Mouse (Mus musculus): ENCODE measurements at regions not wholly inside any gene's neighbourhood (a gene's known extent, or its start where the extent isn't known, plus 50 kb on each side); places are given as distances from the start of the nearest gene placed in this dataset.

DNA sequence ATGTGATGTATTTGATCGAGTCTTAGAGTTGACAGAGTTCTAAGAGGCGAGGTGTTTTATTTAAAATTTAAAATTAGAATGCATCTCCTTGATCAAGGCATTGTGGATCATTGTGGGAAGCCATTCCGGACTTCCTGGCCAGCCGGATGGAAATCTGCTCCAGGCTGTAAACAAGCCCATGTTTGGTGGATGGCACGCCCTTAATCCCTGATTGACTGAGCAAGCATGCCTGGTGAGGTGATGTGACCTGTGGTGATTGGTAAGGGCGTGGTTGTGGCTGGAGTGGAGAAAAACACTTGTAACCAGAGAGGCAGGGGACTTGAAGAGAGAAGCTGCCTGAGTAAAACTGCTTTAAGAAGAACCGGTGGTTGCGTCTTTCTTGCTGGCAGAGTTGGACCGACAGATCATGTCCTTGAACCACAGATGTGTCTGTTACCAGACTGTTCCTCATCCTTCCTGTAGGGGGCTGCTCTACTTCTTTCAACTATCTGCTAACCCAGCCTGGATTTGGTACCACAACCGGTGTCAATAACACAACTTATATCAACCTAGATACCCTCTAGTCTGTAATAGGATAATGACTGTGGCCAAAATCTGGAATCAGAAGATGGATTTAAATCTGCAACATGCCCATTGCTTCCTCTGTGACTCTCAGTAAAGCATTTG lies 164.4 kb downstream of the Ifng start:
- no peak overlapping the region for H3K27ac ChIP-seq (replicated peaks)
- H3K4me1 ChIP-seq (replicated peaks), result no peaks in the 10 kb centered on the region
- H3K27me3 ChIP-seq, result no peaks in the 10 kb centered on the region
- WGBS, result 93% methylated on average over 10 of the region's 10 CpGs
- no peak overlapping the region for H3K9ac ChIP-seq
- H3K4me2 ChIP-seq, result no peak overlapping the region
- no peaks in the 10 kb centered on the region for H3K9me3 ChIP-seq
- no peak overlapping the region for H3K4me3 ChIP-seq
- ATAC-seq (ENCODE audit: low FRiP score, low read depth), result no peak
- no peaks in the 10 kb centered on the region for H3K36me3 ChIP-seq

GRCm38 (mm10) chr10:118607418-118607817 lies 166.6 kb downstream of the Ifng start:
- ATAC-seq (ENCODE audit: low FRiP score, low read depth), result no peak
- H3K4me2 ChIP-seq, result no peak overlapping the region
- no peak overlapping the region for H3K4me3 ChIP-seq
- no peak overlapping the region for H3K9ac ChIP-seq
- WGBS, result 98% methylated on average over 1 of the region's 1 CpGs
- no peaks in the 10 kb centered on the region for H3K27me3 ChIP-seq
- H3K4me1 ChIP-seq (replicated peaks), result no peaks in the 10 kb centered on the region
- H3K9me3 ChIP-seq, result no peaks in the 10 kb centered on the region
- H3K36me3 ChIP-seq, result no peaks in the 10 kb centered on the region
- H3K27ac ChIP-seq (replicated peaks), result no peak overlapping the region

DNA sequence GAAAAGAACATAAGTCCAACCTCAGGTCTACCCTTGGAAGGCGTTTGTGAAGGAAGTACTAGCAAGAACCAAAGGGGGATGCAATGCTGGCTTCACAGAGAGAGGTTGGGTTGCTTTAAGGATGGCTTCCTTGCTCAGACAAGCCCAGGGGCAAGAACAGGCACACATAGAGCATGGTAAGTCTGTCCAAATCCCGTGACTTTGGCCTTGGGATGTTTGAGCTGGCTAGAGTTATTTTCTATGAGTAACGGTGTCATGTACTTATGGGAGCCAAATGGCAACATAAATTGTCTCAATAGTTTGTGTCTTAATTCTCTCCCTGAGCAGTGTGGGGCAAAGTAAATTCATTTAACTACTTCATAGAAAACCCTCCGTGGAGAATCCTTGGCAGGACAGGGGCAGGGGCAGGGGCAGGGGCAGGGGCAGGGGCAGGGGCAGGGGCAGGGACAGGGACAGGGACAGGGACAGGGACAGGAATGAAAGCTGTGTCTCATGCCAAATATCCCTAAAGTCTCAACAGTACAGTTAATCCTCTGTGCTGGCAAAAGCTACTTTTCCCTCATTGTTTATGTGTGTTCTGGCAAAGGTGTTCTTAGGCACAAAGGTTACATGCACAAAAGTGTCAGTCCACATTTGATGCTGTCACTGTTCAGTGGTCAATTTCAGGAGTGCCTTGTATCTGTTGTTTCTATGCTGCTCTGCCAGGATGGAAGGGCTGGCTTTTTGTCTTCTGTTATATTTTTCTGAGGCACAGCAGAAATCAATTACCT lies 167.7 kb downstream of the Ifng start:
- no peak overlapping the region for H3K4me3 ChIP-seq
- ATAC-seq (ENCODE audit: low FRiP score, low read depth), result no peak
- H3K27me3 ChIP-seq, result no peaks in the 10 kb centered on the region
- no peak overlapping the region for H3K4me2 ChIP-seq
- H3K9me3 ChIP-seq, result no peaks in the 10 kb centered on the region
- WGBS, result 66% methylated on average over 4 of the region's 4 CpGs
- H3K36me3 ChIP-seq, result no peaks in the 10 kb centered on the region
- H3K9ac ChIP-seq, result no peak overlapping the region
- no peaks in the 10 kb centered on the region for H3K4me1 ChIP-seq (replicated peaks)
- H3K27ac ChIP-seq (replicated peaks), result no peak overlapping the region

DNA sequence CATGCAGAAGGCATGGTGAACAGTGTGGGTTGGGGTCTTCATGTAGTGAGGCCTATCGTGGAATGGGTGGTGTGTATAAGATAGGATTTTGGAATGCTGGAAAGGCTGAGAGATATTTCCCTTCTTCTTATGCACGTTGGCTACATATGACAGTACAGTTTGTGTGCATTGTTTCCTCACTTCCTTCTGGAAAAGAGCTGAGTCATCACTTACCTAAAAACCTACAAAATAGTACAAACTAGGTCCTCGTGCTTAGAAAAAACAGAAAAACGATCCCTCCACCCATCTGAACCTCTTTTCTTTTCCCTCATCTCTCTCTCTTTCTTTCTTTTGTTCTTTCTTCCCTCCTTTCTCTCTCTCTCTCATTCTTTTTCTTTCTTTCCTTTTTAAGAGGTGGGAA lies 168.3 kb downstream of the Ifng start:
- no peak for ATAC-seq (ENCODE audit: low FRiP score, low read depth)
- H3K9me3 ChIP-seq, result no peaks in the 10 kb centered on the region
- no peaks in the 10 kb centered on the region for H3K27me3 ChIP-seq
- no peak overlapping the region for H3K27ac ChIP-seq (replicated peaks)
- H3K36me3 ChIP-seq, result no peaks in the 10 kb centered on the region
- no peaks in the 10 kb centered on the region for H3K4me1 ChIP-seq (replicated peaks)
- H3K4me2 ChIP-seq, result no peak overlapping the region
- 87% methylated on average over 4 of the region's 4 CpGs for WGBS
- no peak overlapping the region for H3K4me3 ChIP-seq
- H3K9ac ChIP-seq, result no peak overlapping the region

GRCm38 (mm10) chr10:118610868-118611461 lies 170.1 kb downstream of the Ifng start:
- ATAC-seq (ENCODE audit: low FRiP score, low read depth), result no peak
- H3K9me3 ChIP-seq, result no peaks in the 10 kb centered on the region
- 79% methylated on average over 7 of the region's 7 CpGs for WGBS

DNA sequence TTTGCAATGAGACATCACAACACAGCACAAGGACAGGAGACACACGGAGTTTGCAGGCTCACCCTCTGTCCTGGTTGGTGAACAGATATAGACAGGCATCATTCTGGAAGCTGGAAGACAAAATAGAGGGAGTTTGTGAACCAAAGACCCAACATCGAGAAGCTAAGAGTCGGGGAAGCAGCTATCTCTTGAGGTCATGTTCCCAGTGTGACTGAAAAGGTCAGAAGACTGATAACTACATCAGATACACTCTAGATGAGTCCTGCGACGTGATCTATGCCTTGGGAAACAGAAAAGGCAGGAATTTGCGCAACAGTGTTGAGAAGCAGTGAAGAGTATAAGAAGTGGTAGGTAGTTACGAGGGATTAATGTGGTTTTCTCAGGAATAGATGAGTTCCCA lies 171.2 kb downstream of the Ifng start:
- Histone ChIP-seq H3K4me2 (no peak overlapping the region), H3K4me3 (no peak overlapping the region), H3K9ac (no peak overlapping the region), H3K36me3 (no peaks in the 10 kb centered on the region), H3K4me1 (replicated peaks) (no peaks in the 10 kb centered on the region), H3K27ac (replicated peaks) (no peak overlapping the region), H3K9me3 (no peaks in the 10 kb centered on the region), H3K27me3 (no peaks in the 10 kb centered on the region)
- 86% methylated on average over 7 of the region's 7 CpGs for WGBS
- no peak for ATAC-seq (ENCODE audit: low FRiP score, low read depth)

More at GRCm38 (mm10) chr10:118610868-118611461, 170.1 kb downstream of the Ifng start:
- H3K4me3 ChIP-seq, result no peak overlapping the region
- H3K36me3 ChIP-seq, result no peaks in the 10 kb centered on the region
- no peak overlapping the region for H3K4me2 ChIP-seq
- H3K27me3 ChIP-seq, result no peaks in the 10 kb centered on the region
- H3K4me1 ChIP-seq (replicated peaks), result no peaks in the 10 kb centered on the region
- no peak overlapping the region for H3K27ac ChIP-seq (replicated peaks)
- no peak overlapping the region for H3K9ac ChIP-seq

- 88% methylated on average over 14 of the region's 14 CpGs for WGBS
- H3K4me1 ChIP-seq (replicated peaks), result no peaks in the 10 kb centered on the region
- no peaks in the 10 kb centered on the region for H3K36me3 ChIP-seq
- H3K9me3 ChIP-seq, result no peaks in the 10 kb centered on the region
- H3K4me3 ChIP-seq, result no peak overlapping the region
- ATAC-seq (ENCODE audit: low FRiP score, low read depth), result no peak
- no peak overlapping the region for H3K27ac ChIP-seq (replicated peaks)
- H3K27me3 ChIP-seq, result no peaks in the 10 kb centered on the region
- no peak overlapping the region for H3K4me2 ChIP-seq
- no peak overlapping the region for H3K9ac ChIP-seq
Observed at GRCm38 (mm10) chr10:118613056-118613695, 172.3 kb downstream of the Ifng start.

DNA sequence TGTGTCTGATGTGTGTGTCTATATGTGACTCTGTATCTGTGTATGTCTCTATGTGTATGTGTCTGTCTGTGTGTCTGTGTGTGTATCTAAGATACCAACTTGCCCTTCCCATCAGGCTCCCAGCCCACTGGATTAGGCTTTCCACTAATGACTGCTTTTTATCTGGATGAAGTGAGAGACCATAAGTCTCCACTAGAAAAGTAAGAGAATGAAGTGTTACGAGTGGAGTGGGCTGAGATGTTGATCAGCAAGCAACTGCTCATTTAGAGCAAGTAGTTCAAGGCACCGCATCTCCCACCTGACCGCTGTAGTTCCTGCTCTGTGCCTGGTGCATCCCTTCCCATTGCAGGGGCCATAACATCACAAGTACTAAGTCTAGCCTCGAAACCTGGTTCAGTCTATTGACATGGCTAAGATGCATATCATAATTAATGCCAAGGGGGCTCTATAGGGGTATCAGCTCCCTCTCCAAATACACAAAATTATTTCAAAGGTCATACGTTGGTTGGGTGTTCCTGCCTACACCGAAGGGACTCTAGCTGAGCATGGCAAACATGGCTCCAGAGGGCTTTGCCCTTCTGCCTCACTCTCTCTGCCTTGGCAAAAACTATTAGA lies 173.5 kb downstream of the Ifng start:
- 93% methylated on average over 6 of the region's 6 CpGs for WGBS
- Histone ChIP-seq H3K4me1 (replicated peaks) (no peaks in the 10 kb centered on the region), H3K4me3 (no peak overlapping the region), H3K27me3 (no peaks in the 10 kb centered on the region), H3K4me2 (no peak overlapping the region), H3K36me3 (no peaks in the 10 kb centered on the region), H3K27ac (replicated peaks) (no peak overlapping the region), H3K9ac (no peak overlapping the region), H3K9me3 (no peaks in the 10 kb centered on the region)
- no peak for ATAC-seq (ENCODE audit: low FRiP score, low read depth)

GRCm38 (mm10) chr10:118615131-118616020 lies 174.5 kb downstream of the Ifng start:
- no peak overlapping the region for H3K9ac ChIP-seq
- no peaks in the 10 kb centered on the region for H3K9me3 ChIP-seq
- ATAC-seq (ENCODE audit: low FRiP score, low read depth), result no peak
- no peaks in the 10 kb centered on the region for H3K36me3 ChIP-seq
- H3K4me3 ChIP-seq, result no peak overlapping the region
- H3K4me2 ChIP-seq, result no peak overlapping the region
- 89% methylated on average over 10 of the region's 10 CpGs for WGBS
- H3K4me1 ChIP-seq (replicated peaks), result no peaks in the 10 kb centered on the region
- H3K27me3 ChIP-seq, result no peaks in the 10 kb centered on the region
- H3K27ac ChIP-seq (replicated peaks), result no peak overlapping the region

- ATAC-seq (ENCODE audit: low FRiP score, low read depth), result no peak
- 92% methylated on average over 5 of the region's 5 CpGs for WGBS
- Histone ChIP-seq H3K4me2 (no peak overlapping the region), H3K36me3 (no peaks in the 10 kb centered on the region), H3K27ac (replicated peaks) (no peak overlapping the region), H3K9ac (no peak overlapping the region), H3K4me1 (replicated peaks) (no peaks in the 10 kb centered on the region), H3K4me3 (no peak overlapping the region), H3K27me3 (no peaks in the 10 kb centered on the region), H3K9me3 (no peaks in the 10 kb centered on the region)
Observed at GRCm38 (mm10) chr10:118616031-118616615, 175.3 kb downstream of the Ifng start.

All from hindbrain, embryonic 15.5 days (tissue).